ENCODE assay signal across 31 mouse cellular contexts in genomic region chr5:145120921-145121320, GRCm38 (mm10). TPM values are rescaled to one million over a fixed set of nuclear protein-coding genes. Genes with fewer than 3 reads are reported as not detected.
A peak's percentile ranks its signal among the peaks of the same experiment; 100 is the strongest.
DNase-seq lines count a peak whose midpoint lies in the region; ATAC-seq and TF ChIP-seq lines count a peak whose summit lies in the region.
"Had no signal": no experiment of that assay in that cellular context is flagged by ENCODE, and none has a peak within 500 bp of the region (broad histone marks: within the 10 kb centered on the region; RNA-seq: fewer than 3 reads in every experiment).

No protein-coding gene starts in this region.

- no peak for TF ChIP-seq CTCF in gastrocnemius, adult 2 months (IDR thresholded peaks at IDR 0.05)
- TF ChIP-seq CTCF in heart, postnatal 0 days (IDR thresholded peaks at IDR 0.05; ENCODE audit: low read depth): no peak

- DNase-seq in gastrocnemius, adult 2 months: no peak
- no peak for DNase-seq in gastrocnemius, adult 18-20 months (ENCODE audit: low spot score)
- DNase-seq in heart, postnatal 0 days (ENCODE audit: low spot score): no peak
- no peak for DNase-seq in heart, postnatal 25 days (ENCODE audit: low spot score)
- peak; percentile 67 for DNase-seq in 3T3-L1 (ENCODE audit: low read depth, low spot score)
- no peak for DNase-seq in limb, embryonic 10.5 days (ENCODE audit: low spot score)
- DNase-seq in left cerebral cortex, adult 8-10 months (ENCODE audit: low spot score in 2 of 2): no peak
- no peak for DNase-seq in frontal cortex, postnatal 25 days (ENCODE audit: low spot score in 2 of 2)
- DNase-seq: adrenal gland, postnatal 25 days; B cell, adult 2 months; cerebellum, adult 9-10 months; heart, postnatal 10 days; kidney, adult 11 months; kidney, postnatal 10 days; liver; lung, postnatal 4 days; right cerebral cortex, adult 18-20 months; thymus, adult 18-20 months; thymus, postnatal 36 days had no signal

- H3K4me2 ChIP-seq in heart, postnatal 0 days (ENCODE audit: low read depth, low read length): no peak overlapping the region
- H3K4me2 ChIP-seq: hindbrain, embryonic 13.5 days; liver, embryonic 15.5 days; midbrain, embryonic 15.5 days had no signal

- ATAC-seq in heart, postnatal 0 days (ENCODE audit: insufficient read depth, low read depth): peak; percentile 25; the same call in 1 of the 2 replicates
- ATAC-seq: forebrain, embryonic 16.5 days; midbrain, embryonic 15.5 days had no signal

- intact Hi-C loops in gastrocnemius, adult 2 months (cut with DNase I): no loop called here
- intact Hi-C loops in heart, postnatal 25 days (cut with DNase I): no loop called here

- peak; percentile 41; the same call in 1 of the 2 replicates for TF ChIP-seq EP300 in heart, postnatal 0 days (IDR thresholded peaks at IDR 0.05; ENCODE audit: low read depth)

- no peak overlapping the region; the same call in 1 of the 2 replicates for H3K4me3 ChIP-seq in gastrocnemius, adult 2 months
- no peak overlapping the region for H3K4me3 ChIP-seq in heart, postnatal 0 days (ENCODE audit: low read depth, low read length)
- H3K4me3 ChIP-seq in limb, embryonic 10.5 days: no peak overlapping the region
- H3K4me3 ChIP-seq: hindbrain, embryonic 13.5 days; liver, embryonic 15.5 days; midbrain, embryonic 15.5 days; myocyte had no signal

- 0 out of 2 replicates have a peak, but pooled peaks cover 5% of the 10 kb centered on the region for H3K4me1 ChIP-seq in heart, postnatal 0 days (ENCODE audit: control insufficient read depth, insufficient read depth)
- H3K4me1 ChIP-seq in limb, embryonic 10.5 days: peaks cover 27% of the 10 kb centered on the region
- H3K4me1 ChIP-seq: midbrain, embryonic 15.5 days had no signal

- no peaks in the 10 kb centered on the region for H3K27me3 ChIP-seq in heart, postnatal 0 days (ENCODE audit: control insufficient read depth, insufficient read depth, low read length)
- H3K27me3 ChIP-seq in limb, embryonic 10.5 days (ENCODE audit: low read depth, poor library complexity, severe bottlenecking): no peaks in the 10 kb centered on the region
- H3K27me3 ChIP-seq: CH12.LX; liver, embryonic 15.5 days; midbrain, embryonic 15.5 days had no signal

- 53% methylated on average over 7 of the region's 7 CpGs for WGBS in heart, postnatal 0 days
- WGBS in limb, embryonic 10.5 days: 70% methylated on average over 7 of the region's 7 CpGs

- peaks cover 38% of the 10 kb centered on the region for H3K36me3 ChIP-seq in heart, postnatal 0 days (replicated peaks; ENCODE audit: control insufficient read depth, insufficient read depth, low read length)
- peaks cover 62% of the 10 kb centered on the region for H3K36me3 ChIP-seq in limb, embryonic 10.5 days

- H3K27ac ChIP-seq in gastrocnemius, adult 2 months: peak overlapping the region; percentile 4; the same call in 1 of the 2 replicates
- H3K27ac ChIP-seq in heart, postnatal 0 days (ENCODE audit: low read depth): peak overlapping the region; percentile 52
- peak overlapping the region; percentile 15; the same call in 1 of the 2 replicates for H3K27ac ChIP-seq in limb, embryonic 10.5 days
- H3K27ac ChIP-seq: hindbrain, embryonic 13.5 days; liver, embryonic 15.5 days; midbrain, embryonic 15.5 days had no signal

- no peaks in the 10 kb centered on the region for H3K9me3 ChIP-seq in heart, postnatal 0 days (replicated peaks; ENCODE audit: control insufficient read depth, low read length)
- no peaks in the 10 kb centered on the region for H3K9me3 ChIP-seq in limb, embryonic 10.5 days (replicated peaks)
- H3K9me3 ChIP-seq: hindbrain, embryonic 13.5 days; liver, embryonic 15.5 days; midbrain, embryonic 15.5 days had no signal

- no peak overlapping the region for H3K9ac ChIP-seq in heart, postnatal 0 days (replicated peaks; ENCODE audit: low read depth, low read length)
- H3K9ac ChIP-seq: hindbrain, embryonic 13.5 days; liver, embryonic 15.5 days; midbrain, embryonic 15.5 days had no signal

RNA-seq across cellular contexts. Expression of gene Arpc1b, which starts 6.9 kb away (rescaled TPM):
- total RNA-seq in gastrocnemius, adult 2 months (2021): 10 to 100 TPM; 20.1 to 29.9 TPM
- 10 to 100 TPM; 17.2 to 25.7 TPM for total RNA-seq in gastrocnemius, adult 18-20 months (2021)
- 105 and 267 TPM in 2 replicates for total RNA-seq in heart, postnatal 0 days (2014; rRNA removed; ENCODE audit: low replicate concordance)
- 179 and 181 TPM in 2 replicates for polyA plus RNA-seq in heart, postnatal 0 days (2015; fragmentation: Nextera tagmentation; extraction: Ambion mirVana)
- total RNA-seq in heart, postnatal 25 days (2021): 10 to 100 TPM; 75.3 to 85.4 TPM
- polyA plus RNA-seq in limb, embryonic 10.5 days (2016; fragmentation: Nextera tagmentation; extraction: Ambion mirVana): 148 and 161 TPM in 2 replicates
- 10 to 100 TPM; 17.4 to 47.4 (median 23.9) TPM for total RNA-seq in left cerebral cortex, adult 8-10 months (2022)

RNA-seq across cellular contexts. Expression of gene Pdap1, which starts 19.1 kb away (rescaled TPM):
- total RNA-seq in gastrocnemius, adult 2 months (2021): 10 to 100 TPM; 47.9 to 56.9 TPM
- 10 to 100 TPM; 56.0 to 56.6 TPM for total RNA-seq in gastrocnemius, adult 18-20 months (2021)
- total RNA-seq in heart, postnatal 0 days (2014; rRNA removed; ENCODE audit: low replicate concordance): 8.6 and 15.9 TPM in 2 replicates
- 58.0 and 58.1 TPM in 2 replicates for polyA plus RNA-seq in heart, postnatal 0 days (2015; fragmentation: Nextera tagmentation; extraction: Ambion mirVana)
- total RNA-seq in heart, postnatal 25 days (2021): 10 to 100 TPM; 37.8 to 40.3 TPM
- 133 and 154 TPM in 2 replicates for polyA plus RNA-seq in limb, embryonic 10.5 days (2016; fragmentation: Nextera tagmentation; extraction: Ambion mirVana)
- 100 to 1,000 TPM in 1 of 4 experiments, 10 to 100 TPM in 3; 77.5 to 101 (median 86.1) TPM for total RNA-seq in left cerebral cortex, adult 8-10 months (2022)

RNA-seq across cellular contexts. Expression of gene Bud31, which starts 19.2 kb away (rescaled TPM):
- 10 to 100 TPM; 49.1 to 57.4 TPM for total RNA-seq in gastrocnemius, adult 2 months (2021)
- total RNA-seq in gastrocnemius, adult 18-20 months (2021): 10 to 100 TPM; 48.5 to 54.9 TPM
- 61.2 and 91.1 TPM in 2 replicates for total RNA-seq in heart, postnatal 0 days (2014; rRNA removed; ENCODE audit: low replicate concordance)
- 119 and 121 TPM in 2 replicates for polyA plus RNA-seq in heart, postnatal 0 days (2015; fragmentation: Nextera tagmentation; extraction: Ambion mirVana)
- total RNA-seq in heart, postnatal 25 days (2021): 10 to 100 TPM; 53.5 to 62.6 TPM
- polyA plus RNA-seq in limb, embryonic 10.5 days (2016; fragmentation: Nextera tagmentation; extraction: Ambion mirVana): 277 and 305 TPM in 2 replicates
- total RNA-seq in left cerebral cortex, adult 8-10 months (2022): 10 to 100 TPM; 70.3 to 76.5 (median 74.1) TPM

RNA-seq across cellular contexts. Expression of gene Kpna7, which starts 37.1 kb away (rescaled TPM):
- not detected for total RNA-seq in gastrocnemius, adult 2 months (2021)
- total RNA-seq in gastrocnemius, adult 18-20 months (2021): not detected
- not detected in 2 replicates for total RNA-seq in heart, postnatal 0 days (2014; rRNA removed; ENCODE audit: low replicate concordance)
- polyA plus RNA-seq in heart, postnatal 0 days (2015; fragmentation: Nextera tagmentation; extraction: Ambion mirVana): not detected in 2 replicates
- total RNA-seq in heart, postnatal 25 days (2021): not detected
- not detected in 2 replicates for polyA plus RNA-seq in limb, embryonic 10.5 days (2016; fragmentation: Nextera tagmentation; extraction: Ambion mirVana)
- not detected for total RNA-seq in left cerebral cortex, adult 8-10 months (2022)
- total RNA-seq: adrenal gland, postnatal 25 days; CH12.LX; heart, postnatal 10 days; layer of hippocampus, adult 18-20 months; layer of hippocampus, postnatal 14 days; left cerebral cortex, postnatal 14 days had no signal
- polyA plus RNA-seq: forebrain, embryonic 16.5 days; gonadal fat pad, adult 2 months; hindbrain, embryonic 13.5 days; lung, embryonic 16.5 days; midbrain, embryonic 15.5 days; myocyte; neural tube, embryonic 14.5 days had no signal

RNA-seq across cellular contexts. Expression of gene Arpc1a, which starts 37.3 kb away (rescaled TPM):
- total RNA-seq in gastrocnemius, adult 2 months (2021): 10 to 100 TPM; 23.8 to 30.3 TPM
- total RNA-seq in gastrocnemius, adult 18-20 months (2021): 10 to 100 TPM; 23.6 to 30.9 TPM
- total RNA-seq in heart, postnatal 0 days (2014; rRNA removed; ENCODE audit: low replicate concordance): 64.7 and 73.5 TPM in 2 replicates
- polyA plus RNA-seq in heart, postnatal 0 days (2015; fragmentation: Nextera tagmentation; extraction: Ambion mirVana): 82.0 and 83.5 TPM in 2 replicates
- 10 to 100 TPM; 56.8 to 68.1 TPM for total RNA-seq in heart, postnatal 25 days (2021)
- polyA plus RNA-seq in limb, embryonic 10.5 days (2016; fragmentation: Nextera tagmentation; extraction: Ambion mirVana): 111 and 125 TPM in 2 replicates
- 100 to 1,000 TPM; 213 to 219 (median 216) TPM for total RNA-seq in left cerebral cortex, adult 8-10 months (2022)
